In genomic region chr7:129965281-129966051, GRCm38 (mm10) we compare ENCODE assay signal across 14 mouse cellular contexts.
DNase-seq lines count a peak whose midpoint lies in the region; ATAC-seq lines count a peak whose summit lies in the region.
"Had no signal": no experiment of that assay in that cellular context is flagged by ENCODE, and none has a peak within 500 bp of the region (broad histone marks: within the 10 kb centered on the region; RNA-seq: fewer than 3 reads in every experiment).

No protein-coding gene starts in this region.

- no peaks in the 10 kb centered on the region for H3K36me3 ChIP-seq in liver, embryonic 16.5 days (ENCODE audit: control insufficient read depth, insufficient read depth)
- no peaks in the 10 kb centered on the region for H3K36me3 ChIP-seq in liver, embryonic 12.5 days
- H3K36me3 ChIP-seq in limb, embryonic 11.5 days (ENCODE audit: control insufficient read depth, insufficient read depth, low read length), result no peaks in the 10 kb centered on the region
- H3K36me3 ChIP-seq: heart, embryonic 13.5 days; hindbrain, embryonic 12.5 days; liver, embryonic 15.5 days; neural tube, embryonic 13.5 days had no signal

- no peaks in the 10 kb centered on the region for H3K9me3 ChIP-seq in liver, embryonic 16.5 days (replicated peaks; ENCODE audit: control insufficient read depth, low read length)
- H3K9me3 ChIP-seq in liver, embryonic 12.5 days (replicated peaks), result no peaks in the 10 kb centered on the region
- H3K9me3 ChIP-seq in limb, embryonic 11.5 days (ENCODE audit: control insufficient read depth, low read length), result no peaks in the 10 kb centered on the region
- H3K9me3 ChIP-seq: heart, embryonic 13.5 days; hindbrain, embryonic 12.5 days; liver, embryonic 15.5 days; neural tube, embryonic 13.5 days had no signal

- DNase-seq in adipocyte (ENCODE audit: low spot score), result peak; percentile 90
- DNase-seq in limb, embryonic 11.5 days (ENCODE audit: low spot score), result peak; percentile 46
- DNase-seq in spleen, postnatal 10 days (ENCODE audit: low spot score in 2 of 2), result no peak
- DNase-seq in thymus, postnatal 0 days (ENCODE audit: low spot score), result no peak
- DNase-seq: kidney, adult 9 months; midbrain, embryonic 14.5 days had no signal

- no peak overlapping the region for H3K27ac ChIP-seq in liver, embryonic 16.5 days (ENCODE audit: low read length)
- no peak overlapping the region for H3K27ac ChIP-seq in liver, embryonic 12.5 days
- peak overlapping the region; percentile 81 for H3K27ac ChIP-seq in brown adipose tissue, adult 24 weeks (replicated peaks; ENCODE audit: low read depth, low read length)
- no peak overlapping the region for H3K27ac ChIP-seq in limb, embryonic 11.5 days (replicated peaks; ENCODE audit: low read depth, low read length)
- H3K27ac ChIP-seq: hindbrain, embryonic 12.5 days; liver, embryonic 15.5 days; neural tube, embryonic 13.5 days had no signal

- H3K9ac ChIP-seq in liver, embryonic 16.5 days (ENCODE audit: low read depth, low read length), result no peak overlapping the region
- H3K9ac ChIP-seq in liver, embryonic 12.5 days, result no peak overlapping the region
- no peak overlapping the region for H3K9ac ChIP-seq in limb, embryonic 11.5 days (ENCODE audit: low read length)
- H3K9ac ChIP-seq: heart, embryonic 13.5 days; hindbrain, embryonic 12.5 days; liver, embryonic 15.5 days; neural tube, embryonic 13.5 days had no signal

- ATAC-seq in liver, embryonic 16.5 days (ENCODE audit: low read depth), result peak; percentile 27; the same call in 1 of the 2 replicates
- ATAC-seq in liver, embryonic 12.5 days, result no peak
- no peak for ATAC-seq in limb, embryonic 11.5 days (ENCODE audit: insufficient number of reproducible peaks, low FRiP score, low TSS enrichment, low read depth)

- no peaks in the 10 kb centered on the region for H3K27me3 ChIP-seq in liver, embryonic 16.5 days (ENCODE audit: control insufficient read depth, insufficient read depth, low read depth, low read length)
- no peaks in the 10 kb centered on the region for H3K27me3 ChIP-seq in liver, embryonic 12.5 days (replicated peaks)
- H3K27me3 ChIP-seq in limb, embryonic 11.5 days (ENCODE audit: control insufficient read depth, insufficient read depth, low read length), result no peaks in the 10 kb centered on the region
- H3K27me3 ChIP-seq: heart, embryonic 13.5 days; hindbrain, embryonic 12.5 days; liver, embryonic 15.5 days; neural tube, embryonic 13.5 days had no signal

- no peaks in the 10 kb centered on the region for H3K4me1 ChIP-seq in liver, embryonic 16.5 days (ENCODE audit: control insufficient read depth, low read depth, low read length)
- no peaks in the 10 kb centered on the region for H3K4me1 ChIP-seq in liver, embryonic 12.5 days
- H3K4me1 ChIP-seq in brown adipose tissue, adult 24 weeks (ENCODE audit: control insufficient read depth, insufficient read depth, insufficient read length, low read length), result 0 out of 2 replicates have a peak, but pooled peaks cover 7% of the 10 kb centered on the region
- H3K4me1 ChIP-seq in limb, embryonic 11.5 days (ENCODE audit: control insufficient read depth, insufficient read depth, low read length), result peaks cover 14% of the 10 kb centered on the region
- H3K4me1 ChIP-seq: liver, embryonic 15.5 days had no signal

- no peak overlapping the region for H3K4me3 ChIP-seq in liver, embryonic 16.5 days (ENCODE audit: low read depth, low read length)
- no peak overlapping the region for H3K4me3 ChIP-seq in liver, embryonic 12.5 days
- no peak overlapping the region for H3K4me3 ChIP-seq in brown adipose tissue, adult 24 weeks (ENCODE audit: insufficient read depth, low read depth, low read length)
- H3K4me3 ChIP-seq in limb, embryonic 11.5 days (ENCODE audit: low read depth, low read length), result no peak overlapping the region
- H3K4me3 ChIP-seq: erythroblast, embryonic 14.5 days; heart, embryonic 13.5 days; hindbrain, embryonic 12.5 days; liver, embryonic 15.5 days; neural tube, embryonic 13.5 days had no signal

- no peak overlapping the region for H3K4me2 ChIP-seq in liver, embryonic 16.5 days (ENCODE audit: low read depth, low read length)
- no peak overlapping the region for H3K4me2 ChIP-seq in liver, embryonic 12.5 days
- no peak overlapping the region for H3K4me2 ChIP-seq in limb, embryonic 11.5 days (ENCODE audit: low read depth, severe bottlenecking)
- H3K4me2 ChIP-seq: heart, embryonic 13.5 days; hindbrain, embryonic 12.5 days; liver, embryonic 15.5 days; neural tube, embryonic 13.5 days had no signal

- 64% methylated on average over 9 of the region's 9 CpGs for WGBS in liver, embryonic 16.5 days (ENCODE audit: insufficient replicate concordance)
- WGBS in liver, embryonic 12.5 days (ENCODE audit: insufficient replicate concordance), result 66% methylated on average over 9 of the region's 9 CpGs
- 62% methylated on average over 9 of the region's 9 CpGs for WGBS in limb, embryonic 11.5 days

Comparison
In these comparisons a context has a peak if more than half of its experiments do, and no peak if none do; other contexts are left out.
1. DNase-seq: peak in adipocyte (single experiment) and limb, embryonic 11.5 days (single experiment); none in spleen, postnatal 10 days (0 of 2) and thymus, postnatal 0 days (single experiment).